Mouse (Mus musculus) gastrocnemius, postnatal 25 days (tissue): Measurements from ENCODE around the gene Gm12845. TPM values are rescaled to one million over a fixed set of nuclear protein-coding genes. Genes with fewer than 3 reads are reported as not detected.

Experiments
- total RNA-seq, 2 experiments: library from RNA; stranded (reverse); gene quantifications; 1 replicate in 1 of 2; 2 replicates in 1 of 2; pipeline ENCODE4 v1.2.3; 2021

The Gm12845 gene
- total RNA-seq, 2 experiments from 2014 or later = not detected

Other genes starting within 250 kb of the Gm12845 start
- gene Rnf220, start 227.4 kb upstream of the Gm12845 start, total RNA-seq = 10 to 100 TPM; 48.0 to 49.1 TPM
- gene Eri3, start 174.0 kb upstream of the Gm12845 start, total RNA-seq = 10 to 100 TPM; 84.5 to 88.9 TPM
- 10 to 100 TPM; 14.5 to 15.1 TPM for gene Dmap1, start 42.1 kb upstream of the Gm12845 start, total RNA-seq
- not detected for gene Klf17, start 41.2 kb downstream of the Gm12845 start, total RNA-seq
- 1 to 10 TPM; 5.0 to 6.8 TPM for gene Slc6a9, start 110.1 kb downstream of the Gm12845 start, total RNA-seq
- gene Ccdc24, start 148.1 kb downstream of the Gm12845 start, total RNA-seq = not detected
- gene B4galt2, start 159.1 kb downstream of the Gm12845 start, total RNA-seq = 1 to 10 TPM; 2.6 to 3.5 TPM
- 10 to 100 TPM; 72.1 to 75.9 TPM for gene Atp6v0b, start 162.9 kb downstream of the Gm12845 start, total RNA-seq
- 1 to 10 TPM; 3.3 to 3.4 TPM for gene Dph2, start 167.6 kb downstream of the Gm12845 start, total RNA-seq
- gene Ipo13, start 190.6 kb downstream of the Gm12845 start, total RNA-seq = 100 to 1,000 TPM; 218 TPM
- gene Artn, start 205.4 kb downstream of the Gm12845 start, total RNA-seq = under 1 TPM; 0.18 to 0.48 TPM